Mouse (Mus musculus) urinary bladder, adult 18-20 months (tissue): ENCODE results near the gene Ccdc77.
"Not testable (repeated sequence)": the region's sequence is repeated elsewhere in the genome, so short reads cannot be mapped to it uniquely, and the experiment has no call there.

Experiments
- DNase-seq, 2 experiments: peaks; one replicate each; pipeline ENCODE4 v3.0.0; 2022; ENCODE audit warnings: low spot score in 2 of 2, mixed read lengths in 2 of 2

Gene Ccdc77

GRCm38 (mm10) chr6:120309787-120310186, 54.4 kb downstream of the Ccdc77 start:
- no peak for DNase-seq

- no peak for DNase-seq
Observed at GRCm38 (mm10) chr6:120309338-120309737, 54.8 kb downstream of the Ccdc77 start.

- DNase-seq = no peak
Observed at GRCm38 (mm10) chr6:120306859-120307594, 57.1 kb downstream of the Ccdc77 start.

GRCm38 (mm10) chr6:120302755-120303316, 61.3 kb downstream of the Ccdc77 start:
- DNase-seq = no peak

- peak in 1 of 2 experiments; percentile 13 for DNase-seq
Observed at GRCm38 (mm10) chr6:120301137-120301536, 63.0 kb downstream of the Ccdc77 start.

GRCm38 (mm10) chr6:120296589-120296988, 67.6 kb downstream of the Ccdc77 start:
- DNase-seq = not testable (repeated sequence)

- DNase-seq = peak; percentile 15 to 80
Observed at GRCm38 (mm10) chr6:120294785-120295133, 69.4 kb downstream of the Ccdc77 start.

- peak in 1 of 2 experiments; percentile 37 for DNase-seq
Observed at GRCm38 (mm10) chr6:120294056-120294784, 70.0 kb downstream of the Ccdc77 start, which contains the start of the genes D330020A13Rik and B4galnt3. Gene D330020A13Rik, plus strand, starts transcription at chr6:120294364. Gene B4galnt3, minus strand, starts transcription at chr6:120294559.

GRCm38 (mm10) chr6:120291396-120292009, 72.7 kb downstream of the Ccdc77 start:
- no peak for DNase-seq

- DNase-seq = no peak
Observed at GRCm38 (mm10) chr6:120289430-120289829, 74.7 kb downstream of the Ccdc77 start.

GRCm38 (mm10) chr6:120288541-120288940, 75.6 kb downstream of the Ccdc77 start:
- no peak for DNase-seq

GRCm38 (mm10) chr6:120287279-120287678, 76.9 kb downstream of the Ccdc77 start:
- DNase-seq = no peak

GRCm38 (mm10) chr6:120276874-120277449, 87.2 kb downstream of the Ccdc77 start:
- no peak for DNase-seq

- no peak for DNase-seq
Observed at GRCm38 (mm10) chr6:120275301-120275700, 88.9 kb downstream of the Ccdc77 start.

GRCm38 (mm10) chr6:120274887-120275286, 89.3 kb downstream of the Ccdc77 start:
- DNase-seq = peak in 1 of 2 experiments; percentile 3
